ENCODE assay signal across 8 mouse cellular contexts in genomic region chr5:21543409-21544201, GRCm38 (mm10). TPM values are rescaled to one million over a fixed set of nuclear protein-coding genes. Genes with fewer than 3 reads are reported as not detected.
A peak's percentile ranks its signal among the peaks of the same experiment; 100 is the strongest.
DNase-seq lines count a peak whose midpoint lies in the region; ATAC-seq and TF ChIP-seq lines count a peak whose summit lies in the region.

Gene Lrrc17 (plus strand): TSS chr5:21543559.

- H3K4me2 ChIP-seq in lung, embryonic 14.5 days: peak within 1 kb of the TSS; percentile 57
- no peak within 1 kb of the TSS for H3K4me2 ChIP-seq in forebrain, embryonic 14.5 days (ENCODE audit: low read length)
- H3K4me2 ChIP-seq in hindbrain, embryonic 13.5 days: peak within 1 kb of the TSS; percentile 18
- H3K4me2 ChIP-seq in midbrain, embryonic 12.5 days (replicated peaks): no peak within 1 kb of the TSS

- no peak for TF ChIP-seq CTCF in lung, embryonic 14.5 days (IDR thresholded peaks at IDR 0.05; ENCODE audit: low read depth)

- 16% methylated on average over 17 of the region's 17 CpGs for WGBS in lung, embryonic 14.5 days
- 67% methylated on average over 17 of the region's 17 CpGs for WGBS in forebrain, embryonic 14.5 days
- 56% methylated on average over 17 of the region's 17 CpGs for WGBS in hindbrain, embryonic 13.5 days
- WGBS in midbrain, embryonic 12.5 days: 64% methylated on average over 17 of the region's 17 CpGs

- no peaks in the 10 kb centered on the region for H3K36me3 ChIP-seq in lung, embryonic 14.5 days (ENCODE audit: insufficient read depth)
- H3K36me3 ChIP-seq in forebrain, embryonic 14.5 days (ENCODE audit: control insufficient read depth, insufficient read depth, low read length): no peaks in the 10 kb centered on the region
- H3K36me3 ChIP-seq in hindbrain, embryonic 13.5 days: no peaks in the 10 kb centered on the region
- no peaks in the 10 kb centered on the region for H3K36me3 ChIP-seq in midbrain, embryonic 12.5 days

- 0 out of 2 replicates have a peak, but pooled peaks cover 8% of the 10 kb centered on the region for H3K4me1 ChIP-seq in lung, embryonic 14.5 days (ENCODE audit: insufficient read depth)
- H3K4me1 ChIP-seq in forebrain, embryonic 14.5 days (ENCODE audit: control insufficient read depth, insufficient read depth, low read length): 0 out of 2 replicates have a peak, but pooled peaks cover 2% of the 10 kb centered on the region
- peaks cover 6% of the 10 kb centered on the region for H3K4me1 ChIP-seq in hindbrain, embryonic 13.5 days (replicated peaks)
- no peaks in the 10 kb centered on the region; the same call in 1 of the 2 replicates for H3K4me1 ChIP-seq in midbrain, embryonic 12.5 days

- ATAC-seq in lung, embryonic 14.5 days (ENCODE audit: insufficient read depth): peak; percentile 97
- ATAC-seq in forebrain, embryonic 14.5 days: no peak
- ATAC-seq in hindbrain, embryonic 13.5 days (ENCODE audit: low FRiP score): no peak; the same call in 1 of the 2 replicates
- 0 out of 2 replicates have a peak, but pooled peaks have one; percentile 12 for ATAC-seq in midbrain, embryonic 12.5 days (ENCODE audit: low FRiP score, low read depth)

- H3K9ac ChIP-seq in lung, embryonic 14.5 days: peak within 1 kb of the TSS; percentile 47
- H3K9ac ChIP-seq in forebrain, embryonic 14.5 days (ENCODE audit: low read length): no peak within 1 kb of the TSS
- H3K9ac ChIP-seq in hindbrain, embryonic 13.5 days: 0 out of 2 replicates have a peak within 1 kb of the TSS, but pooled peaks have one; percentile 25
- H3K9ac ChIP-seq in midbrain, embryonic 12.5 days (replicated peaks): no peak within 1 kb of the TSS

- no peaks in the 10 kb centered on the region for H3K9me3 ChIP-seq in lung, embryonic 14.5 days (ENCODE audit: low read depth, low read length)
- no peaks in the 10 kb centered on the region for H3K9me3 ChIP-seq in forebrain, embryonic 14.5 days (replicated peaks; ENCODE audit: control insufficient read depth, low read length)
- H3K9me3 ChIP-seq in hindbrain, embryonic 13.5 days: no peaks in the 10 kb centered on the region
- H3K9me3 ChIP-seq in midbrain, embryonic 12.5 days: no peaks in the 10 kb centered on the region

- H3K27me3 ChIP-seq in lung, embryonic 14.5 days (ENCODE audit: insufficient read depth, low read length): no peaks in the 10 kb centered on the region
- no peaks in the 10 kb centered on the region for H3K27me3 ChIP-seq in forebrain, embryonic 14.5 days (replicated peaks; ENCODE audit: control insufficient read depth, insufficient read depth, low read length)
- H3K27me3 ChIP-seq in hindbrain, embryonic 13.5 days: no peaks in the 10 kb centered on the region
- H3K27me3 ChIP-seq in midbrain, embryonic 12.5 days: no peaks in the 10 kb centered on the region

- peak; percentile 95 for DNase-seq in lung, embryonic 14.5 days
- DNase-seq in lung, postnatal 14 days: no peak
- peak; percentile 34 for DNase-seq in forebrain, embryonic 14.5 days (ENCODE audit: low spot score)
- DNase-seq in layer of hippocampus, postnatal 14 days (ENCODE audit: low spot score in 2 of 2): no peak
- no peak for DNase-seq in spleen, adult 12 weeks (ENCODE audit: low spot score)
- no peak for DNase-seq in spleen, postnatal 4 days (ENCODE audit: low spot score in 2 of 2)

- peak within 1 kb of the TSS; percentile 35 for H3K4me3 ChIP-seq in lung, embryonic 14.5 days (ENCODE audit: low read depth, low read length)
- H3K4me3 ChIP-seq in forebrain, embryonic 14.5 days (ENCODE audit: low read depth, low read length): no peak within 1 kb of the TSS
- peak within 1 kb of the TSS; percentile 11; the same call in 1 of the 2 replicates for H3K4me3 ChIP-seq in hindbrain, embryonic 13.5 days
- no peak within 1 kb of the TSS for H3K4me3 ChIP-seq in midbrain, embryonic 12.5 days

- H3K27ac ChIP-seq in lung, embryonic 14.5 days (ENCODE audit: low read depth): peak within 1 kb of the TSS; percentile 94
- no peak within 1 kb of the TSS for H3K27ac ChIP-seq in forebrain, embryonic 14.5 days (ENCODE audit: low read depth, low read length)
- H3K27ac ChIP-seq in hindbrain, embryonic 13.5 days: peak within 1 kb of the TSS; percentile 13; the same call in 1 of the 2 replicates
- H3K27ac ChIP-seq in midbrain, embryonic 12.5 days (replicated peaks): no peak within 1 kb of the TSS

RNA-seq across cellular contexts. Expression of gene Lrrc17, which starts in this region (rescaled TPM):
- 39.5 and 45.3 TPM in 2 replicates for polyA plus RNA-seq in lung, embryonic 14.5 days (2014; fragmentation: Nextera tagmentation; extraction: Ambion mirVana)
- polyA plus RNA-seq in forebrain, embryonic 14.5 days (2014; fragmentation: Nextera tagmentation; extraction: Ambion mirVana): 6.3 and 6.9 TPM in 2 replicates
- 8.4 and 11.2 TPM in 2 replicates for polyA plus RNA-seq in hindbrain, embryonic 13.5 days (2015; fragmentation: Nextera tagmentation; extraction: Ambion mirVana)
- 19.3 and 28.5 TPM in 2 replicates for polyA plus RNA-seq in midbrain, embryonic 12.5 days (2016; fragmentation: Nextera tagmentation; extraction: Ambion mirVana)
- under 1 TPM; 0.35 to 0.64 TPM for total RNA-seq in layer of hippocampus, postnatal 14 days (2021)

Comparison
In these comparisons a context has a peak if more than half of its experiments do, and no peak if none do; other contexts are left out.
1. DNase-seq: peak in lung, embryonic 14.5 days (single experiment) and forebrain, embryonic 14.5 days (single experiment); none in lung, postnatal 14 days (single experiment), layer of hippocampus, postnatal 14 days (0 of 2), spleen, adult 12 weeks (single experiment) and spleen, postnatal 4 days (0 of 2).
2. ATAC-seq: peak in lung, embryonic 14.5 days (single experiment) and midbrain, embryonic 12.5 days (single experiment); none in forebrain, embryonic 14.5 days (single experiment) and hindbrain, embryonic 13.5 days (single experiment).
3. H3K27ac ChIP-seq: peak in lung, embryonic 14.5 days (single experiment) and hindbrain, embryonic 13.5 days (single experiment); none in forebrain, embryonic 14.5 days (single experiment) and midbrain, embryonic 12.5 days (single experiment).
4. H3K4me2 ChIP-seq: peak in lung, embryonic 14.5 days (single experiment) and hindbrain, embryonic 13.5 days (single experiment); none in forebrain, embryonic 14.5 days (single experiment) and midbrain, embryonic 12.5 days (single experiment).
5. H3K4me3 ChIP-seq: peak in lung, embryonic 14.5 days (single experiment) and hindbrain, embryonic 13.5 days (single experiment); none in forebrain, embryonic 14.5 days (single experiment) and midbrain, embryonic 12.5 days (single experiment).
6. H3K9ac ChIP-seq: peak in lung, embryonic 14.5 days (single experiment) and hindbrain, embryonic 13.5 days (single experiment); none in forebrain, embryonic 14.5 days (single experiment) and midbrain, embryonic 12.5 days (single experiment).